ENCODE assay signal across 14 mouse cellular contexts in the genomic region with DNA sequence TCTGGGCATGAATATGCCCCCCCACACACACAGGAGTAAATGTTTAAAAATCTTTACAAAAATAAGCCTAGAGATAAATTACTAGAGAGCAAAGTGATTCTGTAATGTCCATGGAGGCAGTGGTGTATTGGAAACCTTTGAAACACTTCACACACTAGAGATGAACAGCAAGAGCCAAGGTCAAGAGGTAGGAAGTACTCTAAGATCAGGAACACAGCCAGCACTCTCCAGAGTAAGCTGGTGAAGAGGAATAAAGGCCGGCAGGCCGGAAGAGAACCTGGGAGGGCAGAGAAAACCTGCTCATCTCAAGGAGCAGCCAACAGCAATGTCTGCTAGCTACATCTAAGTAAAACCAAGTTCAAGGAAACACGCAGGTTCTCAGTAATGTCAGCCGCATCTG.
DNase-seq lines count a peak whose midpoint lies in the region; TF ChIP-seq lines count a peak whose summit lies in the region.
"Had no signal": no experiment of that assay in that cellular context is flagged by ENCODE, and none has a peak within 500 bp of the region (broad histone marks: within the 10 kb centered on the region; RNA-seq: fewer than 3 reads in every experiment).

No protein-coding gene starts in this region.

- H3K4me3 ChIP-seq in gastrocnemius, adult 2 months: peak overlapping the region; percentile 73
- H3K4me3 ChIP-seq in lung, adult 2 months (replicated peaks; ENCODE audit: extremely low read depth, low read depth, low read length): no peak overlapping the region
- H3K4me3 ChIP-seq: embryonic facial prominence, embryonic 13.5 days; embryonic facial prominence, embryonic 15.5 days; erythroblast, embryonic 14.5 days; forebrain, embryonic 10.5 days; forebrain, embryonic 12.5 days had no signal

- H3K27ac ChIP-seq in gastrocnemius, adult 2 months: peak overlapping the region; percentile 96
- H3K27ac ChIP-seq: embryonic facial prominence, embryonic 13.5 days; embryonic facial prominence, embryonic 15.5 days; forebrain, embryonic 10.5 days; forebrain, embryonic 12.5 days had no signal

- no peak for TF ChIP-seq CTCF in gastrocnemius, adult 2 months (IDR thresholded peaks at IDR 0.05)
- no peak for TF ChIP-seq CTCF in lung, adult 2 months (IDR thresholded peaks at IDR 0.05; ENCODE audit: insufficient read depth, low read length)

- intact Hi-C loops in gastrocnemius, adult 2 months (cut with DNase I): loop anchor here (1.0 to 2.0 kb wide), 3 partner anchors 22 to 37 kb away; no protein-coding TSS in a partner anchor

- peaks cover 3% of the 10 kb centered on the region; the same call in 1 of the 2 replicates for H3K4me1 ChIP-seq in lung, adult 2 months (ENCODE audit: control insufficient read depth, insufficient read depth, low read length)

- no peak for TF ChIP-seq POLR2A in lung, adult 2 months (IDR thresholded peaks at IDR 0.05; ENCODE audit: borderline replicate concordance, extremely low read depth, low read depth, low read length)

- WGBS in lung, adult 2 months: 79% methylated on average over 4 of the region's 4 CpGs

- DNase-seq in gastrocnemius, adult 2 months: no peak
- DNase-seq in gastrocnemius, postnatal 4 days (ENCODE audit: low spot score in 2 of 2): no peak
- DNase-seq in lung, adult 18-20 months: peak; percentile 36 to 68
- DNase-seq in lung, adult 2 months: no peak
- peak; percentile 46 for DNase-seq in lung, postnatal 14 days
- peak; percentile 82 for DNase-seq in lung, postnatal 36 days
- no peak for DNase-seq in thymus, postnatal 25 days
- DNase-seq in right cerebral cortex, postnatal 36 days (ENCODE audit: low spot score in 2 of 2): no peak
- DNase-seq: adrenal gland, adult 8-10 months had no signal

Comparison
In these comparisons a context has a peak if more than half of its experiments do, and no peak if none do; other contexts are left out.
1. DNase-seq: peak in lung, adult 18-20 months (2 of 2), lung, postnatal 14 days (single experiment) and lung, postnatal 36 days (single experiment); none in gastrocnemius, adult 2 months (single experiment), gastrocnemius, postnatal 4 days (0 of 2), lung, adult 2 months (single experiment), thymus, postnatal 25 days (single experiment) and right cerebral cortex, postnatal 36 days (0 of 2).